Mouse (Mus musculus): ENCODE measurements around the gene Scnn1g. TPM values are rescaled to one million over a fixed set of nuclear protein-coding genes. Genes with fewer than 3 reads are reported as not detected.
A peak's percentile ranks its signal among the peaks of the same experiment; 100 is the strongest.

Gene Scnn1g
- total and polyA plus RNA-seq, 2 experiments from 2014 or later, result 0.04 to 3.3 TPM

- Histone ChIP-seq H3K4me3 (ENCODE audit: low read depth, low read length) (no peak overlapping the region), H3K36me3 (replicated peaks; ENCODE audit: control insufficient read depth, insufficient read depth, low read length) (no peaks in the 10 kb centered on the region), H3K27me3 (ENCODE audit: control insufficient read depth, insufficient read depth, low read length) (no peaks in the 10 kb centered on the region), H3K9ac (replicated peaks; ENCODE audit: low read depth, low read length) (no peak overlapping the region), H3K4me2 (ENCODE audit: low read depth, low read length) (no peak overlapping the region), H3K4me1 (ENCODE audit: control insufficient read depth, insufficient read depth) (peaks cover 9% of the 10 kb centered on the region; the same call in 1 of the 2 replicates), H3K9me3 (replicated peaks; ENCODE audit: control insufficient read depth, low read length) (no peaks in the 10 kb centered on the region), H3K27ac (ENCODE audit: low read depth) (peak overlapping the region; percentile 34; the same call in 1 of the 2 replicates)
- TF ChIP-seq CTCF (IDR thresholded peaks at IDR 0.05; ENCODE audit: low read depth) (no peak), EP300 (IDR thresholded peaks at IDR 0.05; ENCODE audit: low read depth) (no peak)
- DNase-seq (ENCODE audit: low spot score) (no peak), ATAC-seq (ENCODE audit: insufficient read depth, low read depth) (no peak)
- WGBS, result 55% methylated on average over 1 of the region's 1 CpGs
Observed at GRCm38 (mm10) chr7:121697574-121697973, 36.7 kb upstream of the Scnn1g start.

GRCm38 (mm10) chr7:121699218-121699617 is 35.1 kb upstream of the Scnn1g start:
- Histone ChIP-seq H3K27ac (ENCODE audit: low read depth) (no peak overlapping the region), H3K36me3 (replicated peaks; ENCODE audit: control insufficient read depth, insufficient read depth, low read length) (no peaks in the 10 kb centered on the region), H3K9ac (replicated peaks; ENCODE audit: low read depth, low read length) (no peak overlapping the region), H3K4me3 (ENCODE audit: low read depth, low read length) (no peak overlapping the region), H3K9me3 (replicated peaks; ENCODE audit: control insufficient read depth, low read length) (no peaks in the 10 kb centered on the region), H3K27me3 (ENCODE audit: control insufficient read depth, insufficient read depth, low read length) (no peaks in the 10 kb centered on the region), H3K4me1 (ENCODE audit: control insufficient read depth, insufficient read depth) (peaks cover 11% of the 10 kb centered on the region), H3K4me2 (ENCODE audit: low read depth, low read length) (no peak overlapping the region)
- ATAC-seq (ENCODE audit: insufficient read depth, low read depth), result no peak
- TF ChIP-seq CTCF (IDR thresholded peaks at IDR 0.05; ENCODE audit: low read depth) (no peak), EP300 (IDR thresholded peaks at IDR 0.05; ENCODE audit: low read depth) (no peak)
- no peak for DNase-seq (ENCODE audit: low spot score)

GRCm38 (mm10) chr7:121700480-121700879 is 33.8 kb upstream of the Scnn1g start:
- TF ChIP-seq CTCF (IDR thresholded peaks at IDR 0.05; ENCODE audit: low read depth) (no peak), EP300 (IDR thresholded peaks at IDR 0.05; ENCODE audit: low read depth) (no peak)
- H3K9me3 ChIP-seq (replicated peaks; ENCODE audit: control insufficient read depth, low read length), result no peaks in the 10 kb centered on the region
- no peaks in the 10 kb centered on the region for H3K27me3 ChIP-seq (ENCODE audit: control insufficient read depth, insufficient read depth, low read length)
- WGBS, result 87% methylated on average over 3 of the region's 3 CpGs
- no peak overlapping the region for H3K4me2 ChIP-seq (ENCODE audit: low read depth, low read length)
- ATAC-seq (ENCODE audit: insufficient read depth, low read depth), result no peak
- no peak overlapping the region for H3K4me3 ChIP-seq (ENCODE audit: low read depth, low read length)
- peaks cover 22% of the 10 kb centered on the region for H3K4me1 ChIP-seq (ENCODE audit: control insufficient read depth, insufficient read depth)
- H3K27ac ChIP-seq (ENCODE audit: low read depth), result no peak overlapping the region
- no peak for DNase-seq (ENCODE audit: low spot score)
- no peaks in the 10 kb centered on the region for H3K36me3 ChIP-seq (replicated peaks; ENCODE audit: control insufficient read depth, insufficient read depth, low read length)
- no peak overlapping the region for H3K9ac ChIP-seq (replicated peaks; ENCODE audit: low read depth, low read length)

GRCm38 (mm10) chr7:121701983-121702382 is 32.3 kb upstream of the Scnn1g start:
- DNase-seq (ENCODE audit: low spot score), result no peak
- no peak for ATAC-seq (ENCODE audit: insufficient read depth, low read depth)
- Histone ChIP-seq H3K4me3 (ENCODE audit: low read depth, low read length) (no peak overlapping the region), H3K9ac (replicated peaks; ENCODE audit: low read depth, low read length) (no peak overlapping the region), H3K27ac (ENCODE audit: low read depth) (no peak overlapping the region), H3K9me3 (replicated peaks; ENCODE audit: control insufficient read depth, low read length) (no peaks in the 10 kb centered on the region), H3K36me3 (replicated peaks; ENCODE audit: control insufficient read depth, insufficient read depth, low read length) (no peaks in the 10 kb centered on the region), H3K4me1 (ENCODE audit: control insufficient read depth, insufficient read depth) (peaks cover 32% of the 10 kb centered on the region), H3K27me3 (ENCODE audit: control insufficient read depth, insufficient read depth, low read length) (no peaks in the 10 kb centered on the region), H3K4me2 (ENCODE audit: low read depth, low read length) (no peak overlapping the region)
- TF ChIP-seq EP300 (IDR thresholded peaks at IDR 0.05; ENCODE audit: low read depth), result no peak
- TF ChIP-seq CTCF (IDR thresholded peaks at IDR 0.05; ENCODE audit: low read depth), result no peak
- WGBS, result 11% methylated on average over 6 of the region's 6 CpGs

- H3K4me2 ChIP-seq (ENCODE audit: low read depth, low read length), result no peak overlapping the region
Observed at GRCm38 (mm10) chr7:121705051-121705450, 29.2 kb upstream of the Scnn1g start.

GRCm38 (mm10) chr7:121706411-121707072 is 27.7 kb upstream of the Scnn1g start:
- H3K36me3 ChIP-seq (replicated peaks; ENCODE audit: control insufficient read depth, insufficient read depth, low read length), result no peaks in the 10 kb centered on the region
- no peak for DNase-seq (ENCODE audit: low spot score)
- peak overlapping the region; percentile 53 for H3K27ac ChIP-seq (ENCODE audit: low read depth)
- ATAC-seq (ENCODE audit: insufficient read depth, low read depth), result peak; percentile 21; the same call in 1 of the 2 replicates
- H3K4me1 ChIP-seq (ENCODE audit: control insufficient read depth, insufficient read depth), result peaks cover 23% of the 10 kb centered on the region
- WGBS, result under 1% methylated on average over 76 of the region's 77 CpGs
- peak overlapping the region; percentile 74 for H3K4me3 ChIP-seq (ENCODE audit: low read depth, low read length)
- peaks cover 9% of the 10 kb centered on the region for H3K27me3 ChIP-seq (ENCODE audit: control insufficient read depth, insufficient read depth, low read length)
- peak overlapping the region; percentile 82 for H3K4me2 ChIP-seq (ENCODE audit: low read depth, low read length)
- peak overlapping the region; percentile 50 for H3K9ac ChIP-seq (replicated peaks; ENCODE audit: low read depth, low read length)
- no peaks in the 10 kb centered on the region for H3K9me3 ChIP-seq (replicated peaks; ENCODE audit: control insufficient read depth, low read length)
- no peak for TF ChIP-seq EP300 (IDR thresholded peaks at IDR 0.05; ENCODE audit: low read depth)
- no peak for TF ChIP-seq CTCF (IDR thresholded peaks at IDR 0.05; ENCODE audit: low read depth)

More at GRCm38 (mm10) chr7:121705051-121705450, 29.2 kb upstream of the Scnn1g start:
- Histone ChIP-seq H3K4me3 (ENCODE audit: low read depth, low read length) (no peak overlapping the region), H3K36me3 (replicated peaks; ENCODE audit: control insufficient read depth, insufficient read depth, low read length) (no peaks in the 10 kb centered on the region), H3K27ac (ENCODE audit: low read depth) (no peak overlapping the region), H3K9me3 (replicated peaks; ENCODE audit: control insufficient read depth, low read length) (no peaks in the 10 kb centered on the region), H3K9ac (replicated peaks; ENCODE audit: low read depth, low read length) (no peak overlapping the region), H3K4me1 (ENCODE audit: control insufficient read depth, insufficient read depth) (peaks cover 23% of the 10 kb centered on the region), H3K27me3 (ENCODE audit: control insufficient read depth, insufficient read depth, low read length) (peaks cover 9% of the 10 kb centered on the region)
- 77% methylated on average over 2 of the region's 2 CpGs for WGBS
- DNase-seq (ENCODE audit: low spot score) (no peak), ATAC-seq (ENCODE audit: insufficient read depth, low read depth) (no peak)
- no peak for TF ChIP-seq EP300 (IDR thresholded peaks at IDR 0.05; ENCODE audit: low read depth)
- no peak for TF ChIP-seq CTCF (IDR thresholded peaks at IDR 0.05; ENCODE audit: low read depth)
